Mouse (Mus musculus): Measurements from ENCODE around the gene Trpc4ap.

DNA sequence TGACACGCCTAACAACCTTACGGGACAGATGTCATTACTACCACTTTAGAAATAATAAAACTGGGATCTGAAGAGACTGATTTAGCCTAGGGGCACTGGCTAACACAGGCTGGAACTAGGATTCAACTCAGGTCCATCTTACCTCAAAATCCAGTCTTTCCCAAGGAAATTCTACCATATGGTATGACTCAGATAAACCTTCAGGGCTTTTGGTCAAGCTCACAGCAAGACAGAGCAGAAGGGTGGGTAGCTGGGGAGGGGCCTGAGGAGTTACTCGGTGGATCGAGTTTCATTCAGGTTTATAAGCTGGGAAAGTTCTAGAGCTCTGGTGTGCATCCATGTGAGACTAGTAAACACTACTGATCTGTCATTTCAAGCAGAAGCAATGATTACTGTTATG lies 3.0 kb downstream of the Trpc4ap start:
- no peak for TF ChIP-seq CTCF (IDR thresholded peaks at IDR 0.05; ENCODE audit: control insufficient read depth, insufficient read depth, insufficient read length)
- no peak for TF ChIP-seq MYOG (IDR thresholded peaks at IDR 0.05; ENCODE audit: control insufficient read depth, extremely low read depth, insufficient read length)
- TF ChIP-seq MAX (IDR thresholded peaks at IDR 0.05), result no peak
- TF ChIP-seq MYOD1 (IDR thresholded peaks at IDR 0.05; ENCODE audit: control insufficient read depth, insufficient read length, low read depth), result no peak
- no peak for TF ChIP-seq USF1 (IDR thresholded peaks at IDR 0.05; ENCODE audit: low read depth)
- no peak for TF ChIP-seq CEBPB (IDR thresholded peaks at IDR 0.05; ENCODE audit: low read depth)
- TF ChIP-seq FOSL1 (IDR thresholded peaks at IDR 0.05; ENCODE audit: insufficient read depth, low read length, poor library complexity, severe bottlenecking), result no peak
